Mouse (Mus musculus) stomach, embryonic 16.5 days (tissue): ENCODE data around the gene Ndrg2. TPM values are rescaled to one million over a fixed set of nuclear protein-coding genes. Genes with fewer than 3 reads are reported as not detected.
"Not testable (repeated sequence)": the region's sequence is repeated elsewhere in the genome, so short reads cannot be mapped to it uniquely, and the experiment has no call there.

Source experiments
- ATAC-seq: fragments of 200-750 bp; cut with Nextera tagmentation; 2 replicates; pipeline ENCODE4 v1.8.0; 2017; ENCODE audit warnings: moderate number of reproducible peaks, moderate TSS enrichment; ENCODE audit not compliant: insufficient read depth, low FRiP score
- H3K27ac ChIP-seq: fragments of 300-500 bp; sonication (generic); 2 replicates; pipeline ENCODE4 v1.5.1; 2014; ENCODE audit warnings: low read length
- H3K27me3 ChIP-seq: fragments of 300-500 bp; sonication (generic); 2 replicates; pipeline ENCODE4 v1.6.1; 2014; ENCODE audit warnings: low read length, control low read depth, mixed read lengths; ENCODE audit not compliant: control insufficient read depth, insufficient read depth
- H3K36me3 ChIP-seq: fragments of 300-500 bp; sonication (generic); 2 replicates; pipeline ENCODE4 v1.6.1; 2014; ENCODE audit warnings: low read length; ENCODE audit not compliant: control insufficient read depth, insufficient read depth
- H3K4me1 ChIP-seq: fragments of 300-500 bp; sonication (generic); 2 replicates; pipeline ENCODE4 v1.6.1; 2014; ENCODE audit warnings: low read length, control low read depth, mixed read lengths; ENCODE audit not compliant: control insufficient read depth, insufficient read depth
- H3K4me2 ChIP-seq: fragments of 300-500 bp; sonication (generic); 2 replicates; pipeline ENCODE4 v1.6.1; 2014; ENCODE audit warnings: low read depth, low read length, mixed read lengths
- H3K4me3 ChIP-seq: fragments of 300-500 bp; sonication (generic); replicated peaks from 2 replicates; pipeline ENCODE4 v1.5.1; 2014; ENCODE audit warnings: mild to moderate bottlenecking, low read length
- H3K9ac ChIP-seq: fragments of 300-500 bp; sonication (generic); 2 replicates; pipeline ENCODE4 v1.6.1; 2014; ENCODE audit warnings: low read length
- H3K9me3 ChIP-seq: fragments of 300-500 bp; sonication (generic); replicated peaks from 2 replicates; pipeline ENCODE4 v1.6.1; 2016; ENCODE audit warnings: low read length, control low read depth; ENCODE audit not compliant: control insufficient read depth
- WGBS: fragments of 180-500 bp; shearing (Covaris S2); extraction: QIAGEN DNeasy Blood & Tissue Kit; methylation state at CpG from one replicate; pipeline ENCODE4 v1.1.7; 2014; 5-methylcytosine and 5-hydroxymethylcytosine counted together
- polyA plus RNA-seq: library from polyadenylated mRNA; unstranded; fragments of >200 nt; fragmentation: Nextera tagmentation; extraction: Ambion mirVana; gene quantifications from 2 replicates; pipeline ENCODE4 v1.2.1, GENCODE M21; 2015

Gene Ndrg2
- polyA plus RNA-seq, 1 experiment from 2014 or later, result 125 TPM

DNA sequence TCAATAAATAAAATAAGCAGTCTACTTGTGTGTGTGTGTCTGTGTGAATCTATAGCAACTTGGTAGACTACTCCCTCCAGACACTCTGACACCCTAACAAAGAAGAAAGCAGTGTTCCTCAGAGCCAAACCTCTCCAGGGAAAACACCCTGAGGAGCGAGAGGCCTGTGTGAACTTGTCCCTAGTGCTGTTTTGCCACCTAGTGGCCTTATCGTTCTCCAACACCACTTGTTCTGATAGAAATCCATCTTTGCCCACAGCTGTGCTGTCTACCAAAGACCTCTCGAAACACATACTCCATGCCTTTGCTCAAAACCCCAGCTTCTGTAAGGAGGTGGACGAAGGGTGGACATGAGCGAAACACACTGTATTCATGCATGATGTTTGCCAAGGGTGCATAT is 16.9 kb upstream of the Ndrg2 start:
- no peak overlapping the region for H3K4me3 ChIP-seq

DNA sequence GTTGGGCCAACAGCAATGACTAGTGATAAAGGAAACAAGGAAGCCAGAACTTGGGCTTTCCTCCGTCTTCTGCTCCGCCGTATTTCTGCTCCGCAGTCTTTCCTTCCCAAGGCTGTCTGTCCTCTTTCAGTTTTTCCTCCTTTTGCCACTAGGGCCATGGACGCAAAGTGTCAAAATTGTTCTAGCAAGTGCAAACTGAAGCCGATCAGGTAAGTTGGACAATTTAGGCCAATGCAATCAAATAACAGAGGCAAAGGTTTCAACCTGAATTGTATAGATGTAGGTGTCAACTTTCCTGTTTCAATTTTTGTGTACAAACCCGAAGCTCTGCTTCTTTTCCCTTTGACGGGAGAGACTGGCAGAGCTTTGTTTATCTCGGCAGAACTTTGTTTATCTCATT is 16.0 kb upstream of the Ndrg2 start:
- peak overlapping the region; percentile 36 for H3K4me2 ChIP-seq
- no peaks in the 10 kb centered on the region for H3K36me3 ChIP-seq
- peaks cover 24% of the 10 kb centered on the region for H3K4me1 ChIP-seq
- peak overlapping the region; percentile 70 for H3K27ac ChIP-seq
- ATAC-seq, result no peak
- H3K4me3 ChIP-seq, result no peak overlapping the region
- H3K27me3 ChIP-seq, result no peaks in the 10 kb centered on the region
- WGBS, result 45% methylated on average over 9 of the region's 9 CpGs
- H3K9me3 ChIP-seq, result no peaks in the 10 kb centered on the region
- peak overlapping the region; percentile 50 for H3K9ac ChIP-seq

More for the DNA sequence above, 16.9 kb upstream of the Ndrg2 start:
- Histone ChIP-seq H3K4me1 (peaks cover 24% of the 10 kb centered on the region), H3K27ac (peak overlapping the region; percentile 70; the same call in 1 of the 2 replicates), H3K36me3 (no peaks in the 10 kb centered on the region), H3K4me2 (no peak overlapping the region), H3K27me3 (no peaks in the 10 kb centered on the region), H3K9me3 (0 out of 2 replicates have a peak, but pooled peaks cover 2% of the 10 kb centered on the region), H3K9ac (no peak overlapping the region)
- 23% methylated on average over 5 of the region's 5 CpGs for WGBS
- peak; percentile 70 for ATAC-seq

DNA sequence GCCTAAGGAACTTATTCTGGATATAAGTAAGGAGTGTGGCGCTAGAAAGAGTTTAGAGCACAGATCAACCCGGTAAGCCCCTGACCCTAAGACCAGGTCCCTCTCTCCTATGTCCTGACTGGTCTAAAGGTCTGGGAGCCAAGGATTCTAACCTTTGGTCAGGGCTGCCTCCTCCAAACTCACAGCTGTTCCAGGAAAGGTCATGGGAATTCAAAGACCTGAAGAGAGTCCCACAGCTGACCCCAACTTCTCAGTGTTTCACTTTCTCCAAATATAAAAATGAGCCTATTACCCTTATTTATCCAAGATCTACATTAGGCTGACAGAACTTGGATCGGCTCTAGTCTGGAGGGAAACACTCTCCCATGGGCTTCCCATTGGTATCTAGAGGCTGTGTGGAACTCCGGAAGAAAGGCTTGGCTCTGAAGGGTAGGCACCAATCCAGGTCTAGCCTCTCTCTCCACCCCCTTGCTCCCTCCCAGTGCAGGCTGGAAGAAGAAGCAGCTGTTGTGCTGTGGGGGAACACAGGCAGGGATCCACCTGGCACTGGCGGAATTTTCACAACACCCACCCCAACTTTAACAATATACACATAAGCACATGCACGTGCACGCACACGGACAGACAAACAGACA is 15.5 kb upstream of the Ndrg2 start:
- Histone ChIP-seq H3K27me3 (no peaks in the 10 kb centered on the region), H3K36me3 (no peaks in the 10 kb centered on the region), H3K9ac (peak overlapping the region; percentile 50), H3K4me2 (peak overlapping the region; percentile 36), H3K9me3 (no peaks in the 10 kb centered on the region), H3K4me3 (no peak overlapping the region), H3K27ac (peak overlapping the region; percentile 70), H3K4me1 (peaks cover 24% of the 10 kb centered on the region)
- ATAC-seq, result peak; percentile 81
- WGBS, result 48% methylated on average over 8 of the region's 8 CpGs

DNA sequence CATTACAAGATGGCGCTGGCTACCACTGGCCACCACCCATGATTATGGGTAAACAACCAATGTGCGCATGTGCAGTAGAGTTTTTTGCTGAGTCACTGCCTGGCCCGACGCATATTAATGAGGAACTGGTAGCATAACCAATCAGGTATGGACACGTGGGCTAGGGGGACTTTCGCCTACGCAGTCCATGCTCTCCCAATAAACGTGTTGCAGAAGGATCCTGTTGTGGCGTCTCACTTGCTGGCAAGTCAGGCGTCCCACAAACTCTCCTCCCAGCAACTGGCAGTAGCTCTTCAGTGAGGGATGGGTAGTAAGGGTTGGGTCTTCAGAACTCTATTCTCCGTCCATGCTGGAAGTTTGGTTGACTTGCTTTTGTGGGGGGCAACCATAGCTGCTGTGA is 13.0 kb upstream of the Ndrg2 start:
- H3K9me3 ChIP-seq, H3K36me3 ChIP-seq, H3K27me3 ChIP-seq, H3K4me2 ChIP-seq, ATAC-seq, H3K9ac ChIP-seq, H3K27ac ChIP-seq, H3K4me3 ChIP-seq: not testable (repeated sequence)
- H3K4me1 ChIP-seq, result peaks cover 22% of the 10 kb centered on the region
- 90% methylated on average over 11 of the region's 11 CpGs for WGBS

DNA sequence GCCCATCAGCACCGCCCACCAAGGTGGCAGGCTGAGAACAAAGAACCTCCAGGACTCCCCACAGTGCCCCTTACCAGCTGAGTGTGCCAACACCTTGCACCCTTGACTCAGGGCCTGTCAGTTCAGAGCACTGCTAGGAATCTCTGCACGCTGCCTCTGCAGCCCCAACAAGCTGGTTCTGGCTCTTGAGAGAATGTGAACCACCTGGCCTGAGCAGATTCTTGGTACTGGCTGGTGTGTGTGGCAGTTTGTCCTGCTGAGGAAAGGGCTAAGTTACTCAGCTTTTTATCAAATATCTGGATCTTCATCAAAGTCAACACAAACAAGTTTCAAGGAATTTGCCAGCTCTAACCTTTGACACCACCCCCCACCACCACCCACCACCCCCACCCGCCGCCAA is 9.5 kb upstream of the Ndrg2 start:
- no peak for ATAC-seq
- no peaks in the 10 kb centered on the region for H3K27me3 ChIP-seq
- no peaks in the 10 kb centered on the region for H3K9me3 ChIP-seq
- 80% methylated on average over 4 of the region's 4 CpGs for WGBS
- peaks cover 17% of the 10 kb centered on the region for H3K4me1 ChIP-seq
- no peak overlapping the region for H3K4me3 ChIP-seq
- H3K36me3 ChIP-seq, result no peaks in the 10 kb centered on the region
- H3K9ac ChIP-seq, result no peak overlapping the region
- H3K4me2 ChIP-seq, result no peak overlapping the region
- H3K27ac ChIP-seq, result no peak overlapping the region

DNA sequence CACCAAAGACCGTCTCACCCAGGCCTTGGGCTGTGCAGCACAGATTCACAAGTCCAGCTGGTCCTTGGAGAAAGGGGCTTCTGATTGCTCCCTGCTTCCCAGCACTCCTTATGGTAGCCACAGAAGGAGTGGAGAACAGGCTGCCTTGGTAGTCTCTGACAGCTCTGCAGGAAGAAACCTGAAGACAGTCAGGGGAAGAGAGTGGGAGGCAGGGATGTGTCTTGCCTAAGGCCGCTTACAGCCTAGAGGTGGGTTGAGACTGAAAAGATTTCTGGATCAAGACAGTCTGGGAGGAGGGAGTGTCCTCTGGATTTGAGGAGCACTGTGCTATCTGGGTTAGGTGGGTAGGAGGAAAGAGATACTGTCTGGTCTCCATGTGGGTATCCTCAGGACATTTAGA is 9.0 kb upstream of the Ndrg2 start:
- H3K9me3 ChIP-seq, result no peaks in the 10 kb centered on the region
- no peak for ATAC-seq
- peaks cover 17% of the 10 kb centered on the region for H3K4me1 ChIP-seq

DNA sequence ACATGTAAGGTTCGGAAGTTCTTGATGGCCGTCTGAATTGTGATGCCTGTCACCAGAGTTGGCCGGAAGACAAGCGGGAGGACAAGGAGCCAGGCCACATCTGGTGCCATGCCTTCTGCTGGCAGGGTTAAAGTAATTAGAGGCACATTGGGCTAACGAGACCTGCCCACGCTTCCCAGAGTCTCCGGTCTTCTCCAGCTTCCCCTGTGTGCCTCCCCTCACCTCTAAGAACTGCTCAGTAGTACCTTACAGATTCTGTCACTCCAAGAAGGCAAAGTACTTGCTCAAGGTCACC is 8.6 kb upstream of the Ndrg2 start, which contains the start of gene Rnase13:
Gene Rnase13 (minus strand): TSS at position 203 of the 295 bp plus-strand sequence.
- Histone ChIP-seq H3K9me3 (no peaks in the 10 kb centered on the region), H3K4me3 (no peak within 1 kb of the TSS), H3K27me3 (no peaks in the 10 kb centered on the region), H3K4me1 (peaks cover 17% of the 10 kb centered on the region), H3K4me2 (no peak within 1 kb of the TSS), H3K27ac (peak within 1 kb of the TSS; percentile 74), H3K36me3 (no peaks in the 10 kb centered on the region), H3K9ac (peak within 1 kb of the TSS; percentile 28; the same call in 1 of the 2 replicates)
- no peak for ATAC-seq
- 93% methylated on average over 7 of the region's 7 CpGs for WGBS

More for the DNA sequence above, 9.0 kb upstream of the Ndrg2 start:
- Histone ChIP-seq H3K4me3 (no peak overlapping the region), H3K4me2 (no peak overlapping the region), H3K27me3 (no peaks in the 10 kb centered on the region), H3K9ac (no peak overlapping the region), H3K27ac (peak overlapping the region; percentile 74), H3K36me3 (no peaks in the 10 kb centered on the region)
- WGBS, result 87% methylated on average over 2 of the region's 2 CpGs

DNA sequence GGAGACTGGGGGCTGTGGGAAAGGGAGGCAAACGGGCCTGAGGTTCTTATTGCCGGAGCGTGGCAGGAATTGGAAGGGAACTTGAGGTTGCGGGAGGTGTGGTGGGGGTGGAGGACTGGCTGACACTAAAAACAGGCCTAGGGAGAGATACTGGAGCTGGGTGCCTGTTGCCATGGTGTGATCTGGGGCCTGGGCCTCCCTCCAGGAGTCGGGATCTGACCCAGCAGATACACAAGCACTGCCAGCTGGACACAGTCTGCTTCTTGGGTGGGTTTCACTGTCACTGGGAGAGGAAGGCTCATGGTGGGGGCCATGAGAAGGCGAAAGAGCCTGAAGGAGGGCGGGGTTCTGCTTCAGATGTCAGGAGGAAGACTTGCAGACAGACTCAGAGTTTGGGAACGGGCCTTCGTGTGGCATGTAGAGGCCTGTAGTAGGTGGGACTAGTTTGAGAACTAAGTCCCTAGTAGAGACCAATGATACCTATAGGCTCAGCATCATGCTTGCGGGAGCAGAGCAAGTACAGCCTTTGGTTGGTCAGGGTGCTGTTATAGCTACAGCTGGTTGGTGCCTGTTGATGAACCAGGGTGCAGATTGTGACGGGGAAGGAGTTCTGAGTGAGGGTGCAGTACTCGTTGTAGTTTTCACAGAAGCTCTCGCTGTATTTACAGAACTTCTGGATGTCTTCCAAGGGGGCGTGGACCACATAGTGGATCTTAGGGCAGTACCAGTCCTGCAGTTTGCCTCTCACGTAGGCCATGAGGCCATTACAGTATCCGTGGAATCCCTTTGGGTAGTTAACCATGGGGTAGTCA is 8.0 kb upstream of the Ndrg2 start:
- H3K9ac ChIP-seq, result peak overlapping the region; percentile 28; the same call in 1 of the 2 replicates
- H3K27ac ChIP-seq, result peak overlapping the region; percentile 74
- peaks cover 17% of the 10 kb centered on the region for H3K4me1 ChIP-seq
- peak; percentile 88 for ATAC-seq
- H3K4me3 ChIP-seq, result no peak overlapping the region
- no peaks in the 10 kb centered on the region for H3K9me3 ChIP-seq
- H3K4me2 ChIP-seq, result no peak overlapping the region
- no peaks in the 10 kb centered on the region for H3K27me3 ChIP-seq
- WGBS, result 47% methylated on average over 16 of the region's 16 CpGs
- H3K36me3 ChIP-seq, result no peaks in the 10 kb centered on the region

DNA sequence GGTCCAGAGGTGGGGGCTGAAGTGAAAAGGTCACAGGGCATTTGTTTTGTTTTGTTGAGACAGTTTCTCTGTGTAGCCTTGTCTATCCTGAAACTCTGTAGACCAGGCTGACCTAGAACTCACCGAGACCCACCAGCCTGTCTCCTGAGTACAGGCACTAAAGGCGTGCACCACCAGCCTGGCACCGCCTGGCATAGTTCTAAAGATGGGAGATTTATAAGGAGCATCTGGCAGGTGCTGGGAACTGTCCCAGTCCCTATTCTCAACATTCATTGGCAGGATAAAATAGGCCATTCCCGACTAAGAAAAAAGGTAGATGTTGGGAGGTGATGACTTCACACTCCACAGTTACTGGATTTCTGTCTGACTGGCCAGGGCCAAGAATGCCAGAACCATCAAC is 5.0 kb upstream of the Ndrg2 start:
- H3K27me3 ChIP-seq, result no peaks in the 10 kb centered on the region
- no peaks in the 10 kb centered on the region for H3K36me3 ChIP-seq
- no peak overlapping the region for H3K4me2 ChIP-seq
- no peak for ATAC-seq
- peaks cover 26% of the 10 kb centered on the region for H3K4me1 ChIP-seq
- no peaks in the 10 kb centered on the region for H3K9me3 ChIP-seq
- no peak overlapping the region for H3K4me3 ChIP-seq
- 84% methylated on average over 4 of the region's 4 CpGs for WGBS
- no peak overlapping the region for H3K27ac ChIP-seq
- H3K9ac ChIP-seq, result no peak overlapping the region
